Comparison of ENCODE assay signal across 8 mouse cellular contexts in genomic region chr5:147895436-147896198, GRCm38 (mm10). TPM values are rescaled to one million over a fixed set of nuclear protein-coding genes. Genes with fewer than 3 reads are reported as not detected.
DNase-seq lines count a peak whose midpoint lies in the region; ATAC-seq and TF ChIP-seq lines count a peak whose summit lies in the region.

No protein-coding gene starts in this region.

- DNase-seq in kidney, postnatal 14 days, result no peak
- no peak for DNase-seq in ovary, adult 18-20 months (ENCODE audit: low spot score)
- no peak for DNase-seq in gastrocnemius, adult 8-10 months (ENCODE audit: low spot score in 2 of 2)

- peak overlapping the region; percentile 66 for H3K4me3 ChIP-seq in kidney, embryonic 15.5 days (replicated peaks)
- peak overlapping the region; percentile 34 for H3K4me3 ChIP-seq in brown adipose tissue, adult 24 weeks (ENCODE audit: insufficient read depth, low read depth, low read length)
- H3K4me3 ChIP-seq in heart, embryonic 14.5 days (ENCODE audit: control insufficient read depth in 1 of 2, insufficient read depth in 1 of 2, low read depth in 1 of 2, low read length in 2 of 2), result peak overlapping the region; percentile 64 to 78
- H3K4me3 ChIP-seq in liver, embryonic 12.5 days, result peak overlapping the region; percentile 69
- H3K4me3 ChIP-seq in olfactory bulb, adult 2 months (ENCODE audit: insufficient read depth, low read depth, low read length), result 0 out of 2 replicates have a peak overlapping the region, but pooled peaks have one; percentile 4

- peaks cover 30% of the 10 kb centered on the region for H3K27me3 ChIP-seq in kidney, embryonic 15.5 days
- no peaks in the 10 kb centered on the region for H3K27me3 ChIP-seq in heart, embryonic 14.5 days (ENCODE audit: control insufficient read depth, insufficient read depth, low read length)
- peaks cover 4% of the 10 kb centered on the region for H3K27me3 ChIP-seq in liver, embryonic 12.5 days (replicated peaks)

- H3K4me1 ChIP-seq in kidney, embryonic 15.5 days, result peaks cover 18% of the 10 kb centered on the region
- peaks cover 4% of the 10 kb centered on the region; the same call in 1 of the 2 replicates for H3K4me1 ChIP-seq in brown adipose tissue, adult 24 weeks (ENCODE audit: control insufficient read depth, insufficient read depth, insufficient read length, low read length)
- peaks cover 17 to 22% of the 10 kb centered on the region in 2 experiments for H3K4me1 ChIP-seq in heart, embryonic 14.5 days (ENCODE audit: control insufficient read depth in 2 of 2, insufficient read depth in 2 of 2, low read length in 2 of 2)
- H3K4me1 ChIP-seq in liver, embryonic 12.5 days, result peaks cover 52% of the 10 kb centered on the region
- peaks cover 16% of the 10 kb centered on the region for H3K4me1 ChIP-seq in olfactory bulb, adult 2 months (ENCODE audit: control insufficient read depth, insufficient read depth, low read length)

- H3K36me3 ChIP-seq in kidney, embryonic 15.5 days, result no peaks in the 10 kb centered on the region
- H3K36me3 ChIP-seq in heart, embryonic 14.5 days (ENCODE audit: control insufficient read depth, insufficient read depth, low read length), result no peaks in the 10 kb centered on the region
- peaks cover 5% of the 10 kb centered on the region for H3K36me3 ChIP-seq in liver, embryonic 12.5 days

- H3K4me2 ChIP-seq in kidney, embryonic 15.5 days, result peak overlapping the region; percentile 94
- H3K4me2 ChIP-seq in heart, embryonic 14.5 days (ENCODE audit: low read length), result peak overlapping the region; percentile 97
- peak overlapping the region; percentile 82 for H3K4me2 ChIP-seq in liver, embryonic 12.5 days

- 22% methylated on average over 16 of the region's 16 CpGs for WGBS in kidney, embryonic 15.5 days
- WGBS in heart, embryonic 14.5 days, result 13% methylated on average over 16 of the region's 16 CpGs
- 3% methylated on average over 16 of the region's 16 CpGs for WGBS in liver, embryonic 12.5 days (ENCODE audit: insufficient replicate concordance)
- 33% methylated on average over 16 of the region's 16 CpGs for WGBS in olfactory bulb, adult 2 months

- no peak for TF ChIP-seq POLR2A in olfactory bulb, adult 2 months (IDR thresholded peaks at IDR 0.05; ENCODE audit: insufficient read depth, low read depth, low read length)

- no peak for ATAC-seq in kidney, embryonic 15.5 days (replicated peaks; ENCODE audit: low FRiP score)
- ATAC-seq in heart, embryonic 14.5 days (ENCODE audit: insufficient number of reproducible peaks, insufficient read depth, low FRiP score, low read depth), result no peak
- no peak for ATAC-seq in liver, embryonic 12.5 days

- H3K27ac ChIP-seq in kidney, embryonic 15.5 days, result no peak overlapping the region
- no peak overlapping the region for H3K27ac ChIP-seq in brown adipose tissue, adult 24 weeks (replicated peaks; ENCODE audit: low read depth, low read length)
- H3K27ac ChIP-seq in heart, embryonic 14.5 days (replicated peaks in 1 of 2; ENCODE audit: control insufficient read depth in 1 of 2, insufficient read depth in 1 of 2, low read depth in 2 of 2, low read length in 2 of 2), result no peak overlapping the region
- peak overlapping the region; percentile 2 for H3K27ac ChIP-seq in liver, embryonic 12.5 days
- H3K27ac ChIP-seq in olfactory bulb, adult 2 months (ENCODE audit: insufficient read depth, low read depth, low read length), result no peak overlapping the region

- no peak overlapping the region for H3K9ac ChIP-seq in kidney, embryonic 15.5 days
- H3K9ac ChIP-seq in heart, embryonic 14.5 days (ENCODE audit: low read length), result peak overlapping the region; percentile 35
- peak overlapping the region; percentile 60 for H3K9ac ChIP-seq in liver, embryonic 12.5 days

- TF ChIP-seq CTCF in olfactory bulb, adult 2 months (IDR thresholded peaks at IDR 0.05; ENCODE audit: insufficient read depth, low read depth, low read length), result no peak

- H3K9me3 ChIP-seq in kidney, embryonic 15.5 days (replicated peaks), result no peaks in the 10 kb centered on the region
- no peaks in the 10 kb centered on the region for H3K9me3 ChIP-seq in heart, embryonic 14.5 days (ENCODE audit: control insufficient read depth, low read length)
- no peaks in the 10 kb centered on the region for H3K9me3 ChIP-seq in liver, embryonic 12.5 days (replicated peaks)

RNA-seq across cellular contexts. Expression of gene Slc46a3, which starts 1.0 kb away (rescaled TPM):
- polyA plus RNA-seq in kidney, embryonic 15.5 days (2015; fragmentation: Nextera tagmentation; extraction: Ambion mirVana), result 2.3 and 2.5 TPM in 2 replicates
- 7.9 and 10.8 TPM in 2 replicates for polyA plus RNA-seq in brown adipose tissue, adult 24 weeks (2012; ENCODE audit: insufficient read depth, insufficient read length, missing spikeins)
- polyA plus RNA-seq in heart, embryonic 14.5 days (2014; fragmentation: Nextera tagmentation; extraction: Ambion mirVana), result 2.8 and 3.5 TPM in 2 replicates
- polyA plus RNA-seq in liver, embryonic 12.5 days (2016; fragmentation: Nextera tagmentation; extraction: Ambion mirVana), result 10.5 and 10.6 TPM in 2 replicates
- not detected in 2 replicates for polyA plus RNA-seq in olfactory bulb, adult 2 months (2012; ENCODE audit: insufficient read depth, insufficient read length, low replicate concordance, missing spikeins)
- total RNA-seq in gastrocnemius, adult 8-10 months (2022), result 10 to 100 TPM in 2 of 4 experiments, 1 to 10 TPM in 2; 7.3 to 12.0 (median 9.9) TPM

RNA-seq across cellular contexts. Expression of gene Pomp, which starts 35.4 kb away (rescaled TPM):
- 481 and 542 TPM in 2 replicates for polyA plus RNA-seq in kidney, embryonic 15.5 days (2015; fragmentation: Nextera tagmentation; extraction: Ambion mirVana)
- polyA plus RNA-seq in brown adipose tissue, adult 24 weeks (2012; ENCODE audit: insufficient read depth, insufficient read length, missing spikeins), result 217 and 239 TPM in 2 replicates
- 316 and 345 TPM in 2 replicates for polyA plus RNA-seq in heart, embryonic 14.5 days (2014; fragmentation: Nextera tagmentation; extraction: Ambion mirVana)
- polyA plus RNA-seq in liver, embryonic 12.5 days (2016; fragmentation: Nextera tagmentation; extraction: Ambion mirVana), result 309 and 314 TPM in 2 replicates
- polyA plus RNA-seq in olfactory bulb, adult 2 months (2012; ENCODE audit: insufficient read depth, insufficient read length, low replicate concordance, missing spikeins), result 1,212 TPM in 1 of 2 replicates, not detected in the other
- 100 to 1,000 TPM; 128 to 135 (median 130) TPM for total RNA-seq in gastrocnemius, adult 8-10 months (2022)

Comparison
In these comparisons a context has a peak if more than half of its experiments do, and no peak if none do; other contexts are left out.
1. H3K4me3 ChIP-seq: peak in every context shown above with its lines; median percentile 71 in heart, embryonic 14.5 days; 69 in liver, embryonic 12.5 days; 66 in kidney, embryonic 15.5 days; 34 in brown adipose tissue, adult 24 weeks; 4 in olfactory bulb, adult 2 months.